Mouse (Mus musculus): ENCODE results near the gene Clns1a.

Clns1a gene

DNA sequence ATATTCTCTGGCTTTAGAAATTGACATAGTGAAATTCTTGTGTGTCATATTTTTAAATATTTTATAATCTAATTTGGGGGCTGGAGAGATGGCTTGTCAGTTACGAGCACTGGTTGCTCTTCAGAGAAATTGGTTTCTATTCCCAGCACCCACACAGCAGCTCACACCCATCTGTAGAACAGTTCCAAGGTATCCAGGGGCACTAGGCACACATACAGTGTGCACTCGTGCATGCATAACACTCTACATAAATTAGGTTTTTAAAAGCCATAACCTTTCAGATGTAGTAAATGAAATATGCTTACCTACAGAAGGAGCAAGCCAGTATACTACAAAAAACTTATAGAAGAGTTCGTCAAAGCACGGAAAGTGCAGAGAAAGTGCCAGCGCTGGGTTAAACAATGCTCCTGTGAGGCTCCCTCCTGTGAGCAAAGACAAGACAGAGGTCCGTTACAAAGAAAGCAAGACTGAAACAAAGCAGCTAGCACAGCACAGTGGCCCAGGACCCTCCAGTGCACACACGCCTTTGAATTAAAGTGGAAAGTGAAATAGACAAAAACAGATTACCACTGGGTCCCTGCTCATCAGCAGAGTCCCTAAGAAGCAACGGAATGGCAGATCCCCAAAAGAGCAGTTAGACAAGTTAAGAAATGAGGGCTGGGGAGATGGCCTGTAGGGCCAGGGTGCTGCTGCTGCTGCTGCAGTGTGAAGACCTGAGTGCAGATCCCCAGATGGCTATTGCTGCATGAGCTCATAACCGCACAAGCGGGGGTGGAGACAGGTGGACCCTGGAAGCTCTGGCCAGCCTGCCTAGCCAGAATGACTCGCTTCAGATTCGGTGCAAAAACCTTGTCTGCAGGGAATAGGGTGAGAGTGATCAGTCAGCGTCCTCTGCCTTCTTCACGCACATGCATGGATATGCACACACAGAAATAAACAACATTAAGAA is 32.5 kb downstream of the Clns1a start:
- DNase-seq (ENCODE audit: low read depth): no peak

DNA sequence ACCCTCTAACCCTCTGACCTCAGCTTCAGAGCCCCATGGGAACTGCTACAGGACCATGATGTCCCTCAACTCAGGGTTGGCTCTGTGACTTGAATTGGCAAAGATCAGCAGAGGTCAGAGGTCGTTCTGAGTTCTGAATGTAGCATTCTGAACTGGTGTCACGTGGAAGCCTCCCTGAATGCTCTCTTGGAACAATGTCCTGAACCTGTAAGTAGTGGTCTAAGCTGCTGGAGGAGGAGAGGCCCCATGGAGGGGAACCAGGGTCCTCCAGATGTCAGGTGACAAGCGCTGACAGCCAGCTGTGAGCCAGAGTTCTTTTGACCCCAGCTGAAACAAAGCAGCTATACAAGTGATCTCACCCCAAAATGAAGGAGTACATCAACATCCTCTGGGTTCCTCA is 34.0 kb downstream of the Clns1a start:
- no peak for DNase-seq (ENCODE audit: low read depth)

DNA sequence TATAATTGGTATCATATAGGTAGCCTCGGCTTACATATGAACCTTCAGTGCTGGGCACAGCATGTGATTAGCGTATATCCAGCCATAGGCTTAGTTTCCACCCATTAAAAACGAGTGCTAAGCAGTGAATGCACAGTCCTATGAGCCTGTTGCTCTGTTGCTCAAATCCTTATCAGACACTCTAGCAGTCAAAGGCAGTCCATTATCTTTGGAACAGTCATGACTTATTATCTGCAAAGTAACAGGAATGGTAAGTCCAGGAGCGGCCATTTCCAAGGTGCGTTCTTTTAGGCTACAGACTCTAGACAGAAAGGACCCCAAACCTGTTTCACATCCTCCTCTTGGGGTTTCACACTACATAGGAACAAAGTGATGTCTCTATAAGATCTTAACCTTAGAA is 37.2 kb downstream of the Clns1a start:
- DNase-seq (ENCODE audit: low read depth): no peak

GRCm38 (mm10) chr7:97735021-97735420 is 38.6 kb downstream of the Clns1a start:
- DNase-seq (ENCODE audit: low read depth): no peak

GRCm38 (mm10) chr7:97735886-97736420 is 39.5 kb downstream of the Clns1a start:
- no peak for DNase-seq (ENCODE audit: low read depth)

- no peak for DNase-seq (ENCODE audit: low read depth)
These were observed 40.8 kb downstream of the Clns1a start for GRCm38 (mm10) chr7:97737256-97737637.

GRCm38 (mm10) chr7:97737638-97738456 is 41.4 kb downstream of the Clns1a start, which contains the start of gene Aqp11:
TSS of gene Aqp11 (minus strand) at chr7:97738289.
- peak; percentile 81 for DNase-seq (ENCODE audit: low read depth)

GRCm38 (mm10) chr7:97740948-97741347 is 44.5 kb downstream of the Clns1a start:
- DNase-seq (ENCODE audit: low read depth): no peak

DNA sequence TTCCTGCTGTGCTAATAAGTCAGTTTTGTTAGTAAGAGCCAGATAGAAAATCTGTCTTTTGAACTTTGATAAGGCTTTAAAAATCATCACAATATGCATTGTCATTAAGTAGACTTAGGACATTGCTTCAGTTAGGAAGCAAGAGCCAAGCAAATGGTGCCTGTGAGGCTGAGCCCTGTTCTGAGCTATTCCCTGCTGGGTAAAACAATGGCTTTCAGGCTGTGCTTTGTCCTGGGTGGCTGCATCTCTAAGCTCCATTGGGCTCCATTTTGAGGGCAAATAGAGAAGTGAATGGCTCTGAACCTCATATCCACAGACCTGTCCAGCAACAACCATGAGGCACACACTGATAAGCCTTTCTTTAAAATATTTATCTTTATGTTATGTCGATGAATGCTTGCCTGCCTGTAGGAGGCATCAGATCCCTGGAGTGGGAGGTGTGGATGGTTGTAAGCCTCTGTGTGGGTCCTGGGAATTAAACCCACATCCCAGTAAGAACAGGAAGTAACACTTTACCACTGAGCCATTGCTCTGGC is 45.4 kb downstream of the Clns1a start:
- no peak for DNase-seq (ENCODE audit: low read depth)

- peak; percentile 87 for DNase-seq (ENCODE audit: low read depth)
These were observed 48.9 kb downstream of the Clns1a start for GRCm38 (mm10) chr7:97745299-97745698.

DNA sequence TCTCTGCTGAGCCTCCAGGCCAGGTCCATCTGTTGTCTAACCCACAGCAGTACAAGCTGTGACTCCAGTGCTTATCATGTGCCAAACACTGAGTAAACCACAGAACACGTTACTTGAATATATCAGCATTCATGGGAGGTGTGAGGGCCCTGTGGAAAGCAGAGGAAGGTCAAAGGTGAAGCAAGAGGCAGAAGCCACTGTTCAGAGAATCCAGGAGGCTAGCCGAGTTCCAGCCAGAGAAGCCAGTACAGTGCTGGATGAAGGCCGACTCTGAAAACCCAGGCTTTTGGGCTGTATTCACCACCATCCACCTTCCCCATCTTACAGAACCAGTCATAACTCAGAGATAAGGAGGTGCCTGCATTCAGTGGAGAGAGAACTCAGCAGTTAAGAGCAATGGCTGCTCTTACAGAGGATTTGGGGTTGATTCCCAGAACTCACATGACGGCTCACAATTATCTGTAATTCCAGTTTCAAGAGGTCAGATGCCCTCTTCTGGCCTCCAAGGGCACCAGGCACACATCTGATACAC is 50.8 kb downstream of the Clns1a start:
- no peak for DNase-seq (ENCODE audit: low read depth)

- peak; percentile 90 for DNase-seq (ENCODE audit: low read depth)
These were observed 51.5 kb downstream of the Clns1a start for GRCm38 (mm10) chr7:97747787-97748497.

DNA sequence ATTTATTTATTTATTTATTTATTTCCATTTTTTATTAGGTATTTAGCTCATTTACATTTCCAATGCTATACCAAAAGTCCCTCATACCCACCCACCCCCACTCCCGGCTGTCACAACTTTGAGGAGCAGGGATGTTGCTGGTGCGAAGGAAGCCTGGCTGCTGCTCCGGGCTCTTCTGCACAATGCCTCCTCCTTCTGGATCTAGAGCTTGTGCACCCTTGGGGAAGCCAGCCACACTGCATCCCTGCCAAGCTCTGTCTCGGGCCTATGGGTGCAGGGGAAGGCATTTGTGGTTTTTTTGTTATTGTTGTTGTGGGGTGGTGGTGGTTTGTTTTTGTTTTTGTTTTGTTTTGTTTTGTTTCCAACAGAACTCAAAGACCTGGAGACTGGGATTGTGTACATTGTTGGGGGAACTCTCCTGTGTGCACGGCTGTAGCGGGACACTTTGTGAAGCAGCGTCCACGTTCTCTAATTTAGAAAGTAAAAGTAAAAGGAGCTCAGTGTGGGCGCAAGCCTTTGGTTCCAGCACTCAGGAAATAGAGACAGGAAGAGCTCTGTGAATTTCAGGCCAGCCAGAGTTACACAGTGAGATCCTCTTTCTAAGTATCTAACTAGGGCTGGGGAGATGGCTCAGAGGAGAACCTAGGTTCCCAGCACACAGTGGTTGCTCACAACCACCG is 52.2 kb downstream of the Clns1a start:
- peak; percentile 59 for DNase-seq (ENCODE audit: low read depth)

DNA sequence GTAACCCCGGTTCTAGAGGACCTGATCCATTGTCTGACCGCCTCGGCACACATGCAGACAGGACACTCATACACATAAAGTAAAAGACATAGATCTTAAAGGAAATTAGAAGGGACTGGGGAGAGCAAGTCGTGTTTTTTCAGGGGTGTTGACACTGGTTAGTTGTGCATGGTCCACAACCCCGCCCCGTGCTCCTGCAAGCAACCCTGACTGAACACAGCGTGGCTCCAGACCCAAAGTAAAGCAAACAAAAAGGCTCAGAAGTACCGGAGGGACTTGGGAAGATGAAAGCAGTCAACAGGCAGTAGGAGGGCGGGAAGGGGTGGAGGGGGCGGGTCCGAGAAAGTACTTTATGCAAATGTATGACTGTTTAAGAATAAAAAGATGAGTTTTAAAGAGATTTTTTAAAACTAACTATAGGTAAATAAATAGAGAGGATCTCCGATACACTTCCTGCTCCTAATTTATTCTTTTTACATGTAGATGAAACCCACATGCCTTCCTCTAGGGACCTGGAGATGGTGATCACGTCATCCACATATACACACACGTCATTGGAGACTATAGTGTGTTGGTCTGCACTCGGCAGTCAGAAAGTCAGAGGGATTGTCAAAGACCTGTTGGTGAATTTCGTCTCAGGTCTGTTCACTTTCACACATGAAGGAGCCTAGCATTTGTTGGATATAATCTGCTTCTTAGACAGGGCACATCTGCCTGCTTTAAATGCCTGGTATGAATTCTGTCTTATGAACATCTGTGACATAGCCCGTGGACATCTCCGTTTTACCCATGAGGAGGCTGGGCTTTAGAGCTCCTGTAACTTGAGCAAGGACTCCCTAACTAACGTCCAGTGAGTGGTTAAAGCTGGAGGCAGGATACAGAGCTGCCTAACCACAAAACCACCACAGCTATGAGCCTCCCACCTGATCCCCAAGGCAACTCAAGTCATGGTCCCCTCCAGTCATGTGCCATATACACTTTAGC is 53.1 kb downstream of the Clns1a start:
- DNase-seq (ENCODE audit: low read depth): no peak

DNA sequence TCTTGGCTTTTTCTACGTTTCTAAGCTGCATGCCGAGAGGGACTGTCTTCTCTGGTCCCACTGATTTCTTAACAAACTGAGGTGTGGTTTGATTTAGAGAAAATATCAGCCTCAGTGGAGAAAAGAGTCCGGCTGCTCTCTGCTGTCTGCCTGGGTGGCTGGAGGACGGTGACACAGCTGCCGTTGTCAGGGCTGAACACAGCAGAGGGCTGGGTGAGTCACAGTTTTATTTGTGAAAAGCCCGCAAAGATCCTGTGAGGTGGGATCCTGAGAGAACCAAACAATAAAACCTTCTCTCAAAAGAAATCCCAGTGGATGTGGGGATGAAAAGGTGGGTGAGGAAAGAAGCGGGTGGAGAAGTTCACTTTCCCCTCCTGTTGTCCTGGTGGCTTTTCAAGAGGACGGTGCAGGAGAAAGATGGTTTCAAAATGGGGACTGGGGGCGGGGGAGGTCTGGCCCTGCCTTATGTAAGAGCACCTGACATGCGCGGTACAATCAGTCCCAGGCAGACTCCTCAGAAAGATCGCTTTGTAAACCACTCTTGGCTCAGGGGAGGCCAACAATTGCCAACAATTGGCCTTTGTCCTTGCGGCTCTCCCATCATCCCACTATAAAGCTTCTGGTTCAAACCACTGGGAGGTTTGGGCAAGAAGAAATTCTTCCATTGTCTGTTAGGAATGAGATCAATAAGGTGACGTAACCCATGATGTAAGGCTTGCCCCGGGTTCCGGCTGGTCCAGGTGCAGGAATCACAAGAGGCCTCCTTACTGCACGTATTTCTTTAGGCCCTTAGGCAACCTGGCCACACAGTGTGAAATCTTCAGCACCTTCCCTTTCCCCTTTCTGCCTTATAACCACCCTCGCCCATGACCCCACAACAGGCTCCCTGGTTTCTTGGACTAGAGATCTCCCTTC is 60.8 kb downstream of the Clns1a start:
- no peak for DNase-seq (ENCODE audit: low read depth)

- DNase-seq (ENCODE audit: low read depth): no peak
These were observed 68.2 kb downstream of the Clns1a start for GRCm38 (mm10) chr7:97764591-97764990.

- peak; percentile 84 for DNase-seq (ENCODE audit: low read depth)
These were observed 68.9 kb downstream of the Clns1a start for GRCm38 (mm10) chr7:97765181-97765962.

- no peak for DNase-seq (ENCODE audit: low read depth)
These were observed 69.5 kb downstream of the Clns1a start for GRCm38 (mm10) chr7:97765963-97766347.
